Comparison of ENCODE assay signal across 10 mouse cellular contexts in the genomic region with DNA sequence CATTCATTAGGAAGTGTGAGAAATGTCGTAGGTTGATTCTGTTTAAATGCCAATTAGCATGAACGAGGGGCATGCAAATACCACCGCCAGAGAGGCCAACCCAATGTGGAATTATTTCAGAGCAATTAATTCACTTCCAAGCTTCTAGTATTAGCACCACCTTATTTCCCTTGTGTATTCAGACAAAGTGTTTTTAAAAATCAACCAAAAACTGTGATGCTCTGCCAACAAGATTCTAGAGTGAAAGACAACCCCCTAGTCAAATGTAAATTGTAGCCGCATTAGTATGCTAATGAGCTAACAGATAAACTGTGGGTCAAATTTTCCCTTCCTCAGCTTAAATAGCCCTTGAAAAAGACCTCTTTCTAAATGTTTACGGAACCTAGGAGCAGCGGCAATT. TPM values are rescaled to one million over a fixed set of nuclear protein-coding genes. Genes with fewer than 3 reads are reported as not detected.
DNase-seq lines count a peak whose midpoint lies in the region; ATAC-seq lines count a peak whose summit lies in the region.
"Had no signal": no experiment of that assay in that cellular context is flagged by ENCODE, and none has a peak within 500 bp of the region (broad histone marks: within the 10 kb centered on the region; RNA-seq: fewer than 3 reads in every experiment).

No protein-coding gene starts in this region.

- no peak overlapping the region for H3K9ac ChIP-seq in heart, embryonic 16.5 days (ENCODE audit: low read length)
- no peak overlapping the region for H3K9ac ChIP-seq in forebrain, embryonic 14.5 days (ENCODE audit: low read length)

- H3K4me2 ChIP-seq in heart, embryonic 16.5 days (ENCODE audit: low read depth, low read length), result peak overlapping the region; percentile 48
- H3K4me2 ChIP-seq in forebrain, embryonic 14.5 days (ENCODE audit: low read length), result peak overlapping the region; percentile 42

- peaks cover 2% of the 10 kb centered on the region for H3K27me3 ChIP-seq in heart, embryonic 16.5 days (ENCODE audit: control insufficient read depth, insufficient read depth, low read length)
- H3K27me3 ChIP-seq in forebrain, embryonic 14.5 days (replicated peaks; ENCODE audit: control insufficient read depth, insufficient read depth, low read length), result peaks cover 9% of the 10 kb centered on the region
- peaks cover 18% of the 10 kb centered on the region for H3K27me3 ChIP-seq in midbrain, embryonic 10.5 days (ENCODE audit: low read depth, poor library complexity, severe bottlenecking)

- ATAC-seq in heart, embryonic 16.5 days (replicated peaks; ENCODE audit: extremely low read depth, insufficient read depth, low FRiP score), result no peak
- peak; percentile 87 for ATAC-seq in forebrain, embryonic 14.5 days

- H3K9me3 ChIP-seq in heart, embryonic 16.5 days (replicated peaks; ENCODE audit: control insufficient read depth, low read length), result no peaks in the 10 kb centered on the region
- H3K9me3 ChIP-seq in forebrain, embryonic 14.5 days (replicated peaks; ENCODE audit: control insufficient read depth, low read length), result no peaks in the 10 kb centered on the region
- H3K9me3 ChIP-seq in midbrain, embryonic 10.5 days (replicated peaks), result no peaks in the 10 kb centered on the region

- no peaks in the 10 kb centered on the region; the same call in 1 of the 2 replicates for H3K4me1 ChIP-seq in heart, embryonic 16.5 days (ENCODE audit: control insufficient read depth, insufficient read depth, low read length)
- H3K4me1 ChIP-seq in forebrain, embryonic 14.5 days (ENCODE audit: control insufficient read depth, insufficient read depth, low read length), result peaks cover 23% of the 10 kb centered on the region
- H3K4me1 ChIP-seq in midbrain, embryonic 10.5 days, result peaks cover 10% of the 10 kb centered on the region

- H3K27ac ChIP-seq in heart, embryonic 16.5 days (ENCODE audit: low read length), result no peak overlapping the region
- H3K27ac ChIP-seq in forebrain, embryonic 14.5 days (ENCODE audit: low read depth, low read length), result no peak overlapping the region; the same call in 1 of the 2 replicates
- no peak overlapping the region for H3K27ac ChIP-seq in midbrain, embryonic 10.5 days (replicated peaks)

- WGBS in heart, embryonic 16.5 days, result 24% methylated on average over 6 of the region's 6 CpGs
- WGBS in forebrain, embryonic 14.5 days, result under 1% methylated on average over 6 of the region's 6 CpGs
- WGBS in midbrain, embryonic 10.5 days, result 7% methylated on average over 6 of the region's 6 CpGs

- DNase-seq in heart, adult 18-20 months, result no peak
- peak; percentile 32 for DNase-seq in ES-CJ7 (ENCODE audit: low read depth, low spot score)
- peak; percentile 93 for DNase-seq in forebrain, embryonic 14.5 days (ENCODE audit: low spot score)
- no peak for DNase-seq in midbrain, embryonic 10.5 days (ENCODE audit: low spot score)
- DNase-seq in adrenal gland, postnatal 14 days, result no peak
- DNase-seq in thymus, postnatal 14 days, result no peak
- DNase-seq in spleen, postnatal 4 days (ENCODE audit: low spot score in 2 of 2), result no peak
- DNase-seq: gastrocnemius, postnatal 14 days; lung, postnatal 14 days had no signal

- H3K36me3 ChIP-seq in heart, embryonic 16.5 days (ENCODE audit: control insufficient read depth, insufficient read depth), result no peaks in the 10 kb centered on the region
- no peaks in the 10 kb centered on the region for H3K36me3 ChIP-seq in forebrain, embryonic 14.5 days (ENCODE audit: control insufficient read depth, insufficient read depth, low read length)
- no peaks in the 10 kb centered on the region for H3K36me3 ChIP-seq in midbrain, embryonic 10.5 days

- H3K4me3 ChIP-seq in heart, embryonic 16.5 days (ENCODE audit: low read length), result peak overlapping the region; percentile 37
- no peak overlapping the region for H3K4me3 ChIP-seq in forebrain, embryonic 14.5 days (ENCODE audit: low read depth, low read length)
- peak overlapping the region; percentile 37 for H3K4me3 ChIP-seq in midbrain, embryonic 10.5 days

RNA-seq across cellular contexts. Expression of gene Foxn2, which starts 36.0 kb away (rescaled TPM):
- 10.0 and 10.1 TPM in 2 replicates for polyA plus RNA-seq in heart, embryonic 16.5 days (2015; fragmentation: Nextera tagmentation; extraction: Ambion mirVana)
- total RNA-seq in heart, adult 18-20 months (2021), result 1 to 10 TPM; 7.4 to 7.9 TPM
- 7.0 and 7.4 TPM in 2 replicates for polyA plus RNA-seq in forebrain, embryonic 14.5 days (2014; fragmentation: Nextera tagmentation; extraction: Ambion mirVana)
- 12.3 and 12.5 TPM in 2 replicates for polyA plus RNA-seq in midbrain, embryonic 10.5 days (2016; fragmentation: Nextera tagmentation; extraction: Ambion mirVana)
- 21.8 and 27.3 TPM in 2 replicates for total RNA-seq in adrenal gland, postnatal 14 days (2021)

Comparison
In these comparisons a context has a peak if more than half of its experiments do, and no peak if none do; other contexts are left out.
1. DNase-seq: peak in ES-CJ7 (single experiment) and forebrain, embryonic 14.5 days (single experiment); none in heart, adult 18-20 months (0 of 2), midbrain, embryonic 10.5 days (single experiment), adrenal gland, postnatal 14 days (single experiment), thymus, postnatal 14 days (single experiment) and spleen, postnatal 4 days (0 of 2).